8 mouse cellular contexts compared by ENCODE assay signal in genomic region chr2:118813981-118814836, GRCm38 (mm10). TPM values are rescaled to one million over a fixed set of nuclear protein-coding genes. Genes with fewer than 3 reads are reported as not detected.
DNase-seq lines count a peak whose midpoint lies in the region; ATAC-seq and TF ChIP-seq lines count a peak whose summit lies in the region.

TSS of gene Knstrn (plus strand) at chr2:118814003.

- no peak for TF ChIP-seq CTCF in small intestine, adult 2 months (IDR thresholded peaks at IDR 0.05; ENCODE audit: extremely low read depth, insufficient read length, insufficient replicate concordance, low read depth, low read length)

- DNase-seq in 3T3-L1 (ENCODE audit: low read depth, low spot score) = peak; percentile 98
- peak; percentile 94 to 96 for DNase-seq in adrenal gland, postnatal 36 days
- DNase-seq in heart, adult 18-20 months = peak; percentile 92 to 94
- DNase-seq in kidney, adult 18-20 months = peak; percentile 89
- peak; percentile 94 for DNase-seq in limb, embryonic 11.5 days (ENCODE audit: low spot score)

- H3K36me3 ChIP-seq in embryonic facial prominence, embryonic 12.5 days = peaks cover 21% of the 10 kb centered on the region
- H3K36me3 ChIP-seq in limb, embryonic 11.5 days (ENCODE audit: control insufficient read depth, insufficient read depth, low read length) = peaks cover 17% of the 10 kb centered on the region
- peaks cover 15% of the 10 kb centered on the region for H3K36me3 ChIP-seq in midbrain, embryonic 13.5 days
- H3K36me3 ChIP-seq in small intestine, adult 2 months (ENCODE audit: control insufficient read depth, insufficient read depth, low read length) = peaks cover 4% of the 10 kb centered on the region; the same call in 1 of the 2 replicates

- H3K27ac ChIP-seq in embryonic facial prominence, embryonic 12.5 days = peak within 1 kb of the TSS; percentile 72
- H3K27ac ChIP-seq in limb, embryonic 11.5 days (replicated peaks; ENCODE audit: low read depth, low read length) = peak within 1 kb of the TSS; percentile 58; the same call in 1 of the 2 replicates
- no peak within 1 kb of the TSS; the same call in 1 of the 2 replicates for H3K27ac ChIP-seq in midbrain, embryonic 13.5 days
- H3K27ac ChIP-seq in small intestine, adult 2 months (ENCODE audit: insufficient read depth, low read depth, low read length) = no peak within 1 kb of the TSS

- H3K9ac ChIP-seq in embryonic facial prominence, embryonic 12.5 days = peak within 1 kb of the TSS; percentile 63
- peak within 1 kb of the TSS; percentile 79 for H3K9ac ChIP-seq in limb, embryonic 11.5 days (ENCODE audit: low read length)
- peak within 1 kb of the TSS; percentile 63 for H3K9ac ChIP-seq in midbrain, embryonic 13.5 days (replicated peaks)

- under 1% methylated on average over 49 of the region's 49 CpGs for WGBS in embryonic facial prominence, embryonic 12.5 days
- under 1% methylated on average over 49 of the region's 49 CpGs for WGBS in limb, embryonic 11.5 days
- WGBS in midbrain, embryonic 13.5 days = under 1% methylated on average over 49 of the region's 49 CpGs
- WGBS in small intestine, adult 2 months = under 1% methylated on average over 49 of the region's 49 CpGs

- H3K4me2 ChIP-seq in embryonic facial prominence, embryonic 12.5 days (replicated peaks) = peak within 1 kb of the TSS; percentile 79
- H3K4me2 ChIP-seq in limb, embryonic 11.5 days (ENCODE audit: low read depth, severe bottlenecking) = peak within 1 kb of the TSS; percentile 77
- H3K4me2 ChIP-seq in midbrain, embryonic 13.5 days (replicated peaks) = peak within 1 kb of the TSS; percentile 85

- peak within 1 kb of the TSS; percentile 57 for H3K4me3 ChIP-seq in embryonic facial prominence, embryonic 12.5 days
- H3K4me3 ChIP-seq in limb, embryonic 11.5 days (ENCODE audit: low read depth, low read length) = peak within 1 kb of the TSS; percentile 69
- peak within 1 kb of the TSS; percentile 55 for H3K4me3 ChIP-seq in midbrain, embryonic 13.5 days (replicated peaks)
- H3K4me3 ChIP-seq in small intestine, adult 2 months (ENCODE audit: low read depth, low read length) = peak within 1 kb of the TSS; percentile 96

- no peaks in the 10 kb centered on the region for H3K27me3 ChIP-seq in embryonic facial prominence, embryonic 12.5 days
- H3K27me3 ChIP-seq in limb, embryonic 11.5 days (ENCODE audit: control insufficient read depth, insufficient read depth, low read length) = no peaks in the 10 kb centered on the region
- no peaks in the 10 kb centered on the region for H3K27me3 ChIP-seq in midbrain, embryonic 13.5 days
- H3K27me3 ChIP-seq in small intestine, adult 2 months (ENCODE audit: control insufficient read depth, insufficient read depth, low read length) = no peaks in the 10 kb centered on the region

- H3K4me1 ChIP-seq in embryonic facial prominence, embryonic 12.5 days = peaks cover 13% of the 10 kb centered on the region
- H3K4me1 ChIP-seq in limb, embryonic 11.5 days (ENCODE audit: control insufficient read depth, insufficient read depth, low read length) = peaks cover 3% of the 10 kb centered on the region; the same call in 1 of the 2 replicates
- peaks cover 19% of the 10 kb centered on the region for H3K4me1 ChIP-seq in midbrain, embryonic 13.5 days (replicated peaks)
- peaks cover 2% of the 10 kb centered on the region for H3K4me1 ChIP-seq in small intestine, adult 2 months (ENCODE audit: control insufficient read depth, insufficient read depth, insufficient read length, low read length)

- H3K9me3 ChIP-seq in embryonic facial prominence, embryonic 12.5 days = no peaks in the 10 kb centered on the region
- no peaks in the 10 kb centered on the region for H3K9me3 ChIP-seq in limb, embryonic 11.5 days (ENCODE audit: control insufficient read depth, low read length)
- no peaks in the 10 kb centered on the region for H3K9me3 ChIP-seq in midbrain, embryonic 13.5 days

- peak; percentile 43 for TF ChIP-seq POLR2A in small intestine, adult 2 months (IDR thresholded peaks at IDR 0.05; ENCODE audit: low read depth, low read length)

- peak; percentile 96 for ATAC-seq in embryonic facial prominence, embryonic 12.5 days (ENCODE audit: insufficient number of reproducible peaks, insufficient read depth, low FRiP score, low TSS enrichment)
- peak; percentile 91 for ATAC-seq in limb, embryonic 11.5 days (ENCODE audit: insufficient number of reproducible peaks, low FRiP score, low TSS enrichment, low read depth)
- peak; percentile 99 for ATAC-seq in midbrain, embryonic 13.5 days

RNA-seq across cellular contexts. Expression of gene Knstrn, which starts in this region (rescaled TPM):
- total RNA-seq in adrenal gland, postnatal 36 days (2021) = 1 to 10 TPM; 5.8 to 6.6 TPM
- 116 and 125 TPM in 2 replicates for polyA plus RNA-seq in embryonic facial prominence, embryonic 12.5 days (2016; fragmentation: Nextera tagmentation; extraction: Ambion mirVana)
- 1 to 10 TPM in 1 of 2 experiments, under 1 TPM in 1; 0.85 to 1.6 TPM for total RNA-seq in heart, adult 18-20 months (2021)
- 179 and 186 TPM in 2 replicates for polyA plus RNA-seq in limb, embryonic 11.5 days (2014; fragmentation: Nextera tagmentation; extraction: Ambion mirVana)
- polyA plus RNA-seq in midbrain, embryonic 13.5 days (2015; fragmentation: Nextera tagmentation; extraction: Ambion mirVana) = 62.7 and 66.1 TPM in 2 replicates
- polyA plus RNA-seq in small intestine, adult 2 months (2012; rRNA removed) = 1.5 and 4.7 TPM in 2 replicates

Comparison
In these comparisons a context has a peak if more than half of its experiments do, and no peak if none do; other contexts are left out.
1. RNA of gene Knstrn (polyA plus RNA-seq): 179 to 186 TPM in limb, embryonic 11.5 days, 116 to 125 TPM in embryonic facial prominence, embryonic 12.5 days and 62.7 to 66.1 TPM in midbrain, embryonic 13.5 days; 1.5 to 4.7 TPM in small intestine, adult 2 months; every median in the first group is over 10 times any median in the second.
2. H3K27ac ChIP-seq: peak in embryonic facial prominence, embryonic 12.5 days (single experiment) and limb, embryonic 11.5 days (single experiment); none in midbrain, embryonic 13.5 days (single experiment) and small intestine, adult 2 months (single experiment).
3. Peak in every context shown above with its lines, with median percentiles within 50 percentile points of each other: DNase-seq, ATAC-seq, H3K4me2 ChIP-seq, H3K4me3 ChIP-seq and H3K9ac ChIP-seq.